Mouse (Mus musculus) Patski (cell line): Measurements from ENCODE around the gene Sec14l2. TPM values are rescaled to one million over a fixed set of nuclear protein-coding genes. Genes with fewer than 3 reads are reported as not detected.
A peak's percentile ranks its signal among the peaks of the same experiment; 100 is the strongest.

Source experiments
- ATAC-seq: fragments of 100-300 bp; one replicate; pipeline ENCODE4 v1.8.0; 2021
- CTCF ChIA-PET: fragments of 350-600 bp; sonication (Branson Sonifier 250); formaldehyde crosslinking; loops from one replicate; lab custom pipeline; 2022; ENCODE audit warnings: inconsistent platforms; lab: Charles Lee
- POLR2A ChIA-PET: fragments of 350-600 bp; sonication (Branson Sonifier 250); formaldehyde crosslinking; loops from one replicate; lab custom pipeline; 2022; ENCODE audit warnings: antibody characterized with exemption, inconsistent platforms; lab: Charles Lee
- DNase-seq: peaks from one replicate; pipeline ENCODE4 v3.0.0-alpha.2; 2011; ENCODE audit warnings: low read depth, low spot score
- H3K27me3 ChIP-seq: fragments of 371-371 bp; one replicate; pipeline ENCODE4 v1.5.1; 2021
- CTCF ChIP-seq: fragments of 100-300 bp; IDR thresholded peaks from one replicate; pipeline ENCODE4 v1.5.1; 2021
- in situ Hi-C: fragments of 300-500 bp; cut with MboI; formaldehyde crosslinking; loops from 3 replicates; pipeline ENCODE4 v1.11.1; 2018; ENCODE audit warnings: low pct_unique_long_range_greater_than_20kb, mixed read lengths
- polyA plus RNA-seq: library from polyadenylated mRNA; unstranded; gene quantifications from one replicate; pipeline ENCODE4 v1.2.3, GENCODE M21; 2021

Sec14l2 gene
- polyA plus RNA-seq, 1 experiment from 2014 or later: 23.6 TPM

DNA sequence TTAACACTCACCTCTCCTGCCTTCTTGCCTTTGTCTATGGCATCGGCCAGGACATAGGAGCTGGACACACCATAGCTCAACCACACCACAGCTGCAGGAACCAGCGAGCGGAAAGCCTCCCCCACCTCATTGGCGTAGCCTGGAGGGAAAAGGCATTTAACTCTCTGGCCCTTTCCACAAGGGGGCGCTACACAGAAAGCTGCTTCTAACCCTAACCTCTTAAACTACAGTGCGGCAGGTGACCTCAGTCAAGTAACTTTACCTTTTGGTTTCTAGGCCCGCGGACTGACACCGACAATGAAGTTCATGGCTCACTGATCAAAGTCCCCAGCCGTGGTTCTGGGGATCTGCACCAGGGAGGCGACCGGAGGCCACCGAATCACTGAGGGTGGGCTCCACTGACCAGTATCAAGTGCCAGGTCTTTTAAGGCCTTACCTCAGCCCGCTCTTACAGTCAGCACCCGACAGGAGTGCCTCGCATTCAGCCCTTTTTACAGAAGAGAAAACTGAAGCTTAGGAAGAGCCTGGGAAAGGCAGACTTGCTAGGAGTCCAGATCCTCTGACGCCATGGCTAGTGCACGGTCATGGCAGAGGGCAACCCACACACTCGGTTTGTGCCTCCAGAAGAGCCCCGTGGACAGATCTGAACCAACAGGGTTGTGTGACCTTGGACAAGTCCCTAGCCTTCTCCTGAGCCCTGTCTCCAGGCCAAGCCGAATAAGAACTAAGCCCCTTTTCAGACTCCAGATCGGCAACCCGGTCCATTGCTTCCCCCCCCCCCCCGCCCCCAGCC is 28.6 kb downstream of the Sec14l2 start:
- DNase-seq (no peak), ATAC-seq (no peak)
- ChIA-PET CTCF (interaction anchor here (1.0 to 1.5 kb wide), 4 partner anchors 10 to 38 kb away, joined by 3 to 9 read pairs (median 5); no protein-coding TSS in a partner anchor), POLR2A (no interaction called here)
- H3K27me3 ChIP-seq: no peaks in the 10 kb centered on the region
- peak; percentile 73 for TF ChIP-seq CTCF
- in situ Hi-C loops: no loop called here

GRCm38 (mm10) chr11:4093459-4094377 is 29.5 kb downstream of the Sec14l2 start:
- in situ Hi-C loops: no loop called here
- POLR2A ChIA-PET: no interaction called here
- CTCF ChIA-PET: interaction anchor here (1.0 to 1.5 kb wide), 4 partner anchors 9 to 39 kb away, joined by 3 to 9 read pairs (median 5); no protein-coding TSS in a partner anchor
- no peaks in the 10 kb centered on the region for H3K27me3 ChIP-seq
- TF ChIP-seq CTCF: no peak
- DNase-seq (no peak), ATAC-seq (no peak)

- H3K27me3 ChIP-seq: no peaks in the 10 kb centered on the region
- TF ChIP-seq CTCF: no peak
- CTCF ChIA-PET: interaction anchor here (0.9 to 1.4 kb wide), 2 partner anchors 12 to 38 kb away, joined by 3 read pairs; no protein-coding TSS in a partner anchor
- peak; percentile 93 for DNase-seq
- in situ Hi-C loops: no loop called here
- ATAC-seq: peak; percentile 79
- POLR2A ChIA-PET: interaction anchor here (0.7 to 1.5 kb wide), 3 partner anchors 9 to 99 kb away, joined by 3 read pairs; partner anchors contain the start of gene Tbc1d10a
These were observed 35.9 kb downstream of the Sec14l2 start for GRCm38 (mm10) chr11:4087267-4087666.

DNA sequence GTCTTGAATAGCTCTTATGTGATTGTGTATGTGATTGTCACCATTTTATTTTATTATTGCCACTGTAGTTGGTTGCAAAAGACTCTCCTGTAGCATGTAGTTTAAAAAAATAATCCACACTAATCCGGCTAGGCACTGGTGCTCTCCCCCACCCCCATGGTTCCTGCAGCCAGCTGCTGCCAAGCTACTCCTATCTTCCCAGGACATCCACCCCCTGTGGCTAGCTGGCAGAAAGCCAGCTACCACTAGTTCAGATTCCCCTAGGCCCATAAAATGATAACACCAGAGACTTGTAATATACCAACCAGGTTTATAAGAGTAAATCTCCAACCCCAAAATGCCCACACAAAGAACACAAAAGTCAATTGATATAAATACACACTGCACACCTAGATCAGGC is 37.0 kb downstream of the Sec14l2 start:
- ChIA-PET POLR2A (interaction anchor here (1.5 kb wide), 1 partner anchor 11 kb away, joined by 3 read pairs; no protein-coding TSS in a partner anchor), CTCF (interaction anchor here (0.7 to 2.1 kb wide), 6 partner anchors 8 to 133 kb away, joined by 3 to 5 read pairs (median 3); no protein-coding TSS in a partner anchor)
- no peaks in the 10 kb centered on the region for H3K27me3 ChIP-seq
- no peak for TF ChIP-seq CTCF
- in situ Hi-C loops: no loop called here
- ATAC-seq: no peak
- DNase-seq: no peak

DNA sequence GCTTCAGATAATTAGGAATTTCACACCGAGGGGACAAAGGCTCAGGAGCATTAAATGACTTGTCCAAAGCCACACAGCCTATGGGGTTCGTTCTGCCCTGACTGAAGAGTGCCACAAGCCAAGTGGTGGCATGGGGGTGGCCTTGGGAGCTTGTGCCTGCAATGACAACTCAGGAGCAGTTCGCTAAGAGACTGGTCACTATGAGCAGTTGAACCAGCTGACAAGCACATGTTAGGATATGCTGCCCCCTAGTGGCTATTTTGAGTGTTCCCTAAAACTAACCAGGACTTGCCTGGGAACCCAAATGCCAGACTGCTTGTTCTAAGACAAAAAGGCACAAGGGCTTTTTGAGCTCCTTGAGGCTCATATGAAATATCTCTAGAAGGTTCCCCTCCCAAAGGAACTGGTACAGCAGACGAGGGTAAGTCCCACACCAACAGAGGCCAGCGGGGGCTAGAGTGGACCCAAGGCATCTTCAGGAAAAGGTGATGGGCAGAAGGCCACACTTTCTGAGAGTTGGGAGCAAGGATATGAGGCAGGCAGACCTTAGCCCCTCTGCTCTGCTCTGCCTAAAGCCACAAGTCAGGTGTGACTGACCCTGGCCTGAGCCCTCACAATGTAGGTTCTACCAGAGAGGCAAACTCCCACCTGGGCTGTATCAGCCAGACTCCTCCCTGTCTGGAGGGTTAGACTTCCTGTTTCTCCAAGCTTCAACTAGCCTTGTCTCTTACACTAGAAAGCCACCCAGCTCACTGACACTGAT is 39.7 kb downstream of the Sec14l2 start:
- in situ Hi-C loops: no loop called here
- TF ChIP-seq CTCF: peak; percentile 78
- peaks cover 4% of the 10 kb centered on the region for H3K27me3 ChIP-seq
- ATAC-seq: no peak
- ChIA-PET POLR2A (no interaction called here), CTCF (interaction anchor here (0.6 to 1.8 kb wide), 13 partner anchors 13 to 166 kb away, joined by 3 to 7 read pairs (median 3); partner anchors contain the start of gene Sec14l2)
- no peak for DNase-seq

- ChIA-PET CTCF (interaction anchor here (0.7 to 2.8 kb wide), 19 partner anchors 10 to 112 kb away, joined by 3 to 14 read pairs (median 5); partner anchors contain the start of gene Sec14l3), POLR2A (interaction anchor here (0.9 kb wide), 1 partner anchor 17 kb away, joined by 3 read pairs; no protein-coding TSS in a partner anchor)
- peaks cover 7% of the 10 kb centered on the region for H3K27me3 ChIP-seq
- DNase-seq (no peak), ATAC-seq (no peak)
- in situ Hi-C loops: no loop called here
- TF ChIP-seq CTCF: peak; percentile 85
These were observed 43.0 kb downstream of the Sec14l2 start for GRCm38 (mm10) chr11:4080219-4080618.

DNA sequence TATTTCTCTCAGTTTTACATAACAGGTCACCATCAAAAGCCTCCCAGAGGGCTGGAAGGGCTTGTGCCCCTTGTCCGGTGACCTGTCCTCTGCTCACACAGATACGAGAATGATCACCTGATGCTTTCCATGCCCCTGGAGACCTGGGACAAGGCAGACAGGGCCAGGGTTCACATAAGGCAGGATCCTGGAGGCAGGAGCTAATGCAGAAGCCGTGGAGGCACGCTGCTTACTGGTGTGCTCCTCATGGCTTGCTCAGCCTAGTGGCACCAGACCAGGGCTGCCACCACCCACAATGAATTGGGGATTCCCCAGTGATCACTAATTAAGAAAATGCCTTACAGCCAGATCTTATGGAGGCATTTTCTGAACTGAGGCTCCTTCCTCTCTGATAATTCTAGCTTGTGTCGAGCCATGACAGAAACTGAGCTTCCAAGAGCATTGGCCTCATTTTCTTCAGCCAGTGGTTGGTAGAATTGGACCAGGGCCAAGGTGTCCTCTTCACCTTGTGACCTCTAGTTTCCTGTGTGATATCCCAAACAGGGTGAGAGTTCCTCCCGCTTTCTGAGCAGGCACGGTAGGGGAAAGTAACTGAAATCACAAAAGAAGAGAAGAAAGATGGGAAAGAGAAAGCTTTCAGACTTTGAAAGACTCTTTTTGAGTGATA is 44.8 kb downstream of the Sec14l2 start:
- peaks cover 7% of the 10 kb centered on the region for H3K27me3 ChIP-seq
- POLR2A ChIA-PET: no interaction called here
- DNase-seq (no peak), ATAC-seq (no peak)
- CTCF ChIA-PET: no interaction called here
- TF ChIP-seq CTCF: no peak
- in situ Hi-C loops: loop anchor here (5.0 kb wide), 1 partner anchor 66 kb away; no protein-coding TSS in a partner anchor

DNA sequence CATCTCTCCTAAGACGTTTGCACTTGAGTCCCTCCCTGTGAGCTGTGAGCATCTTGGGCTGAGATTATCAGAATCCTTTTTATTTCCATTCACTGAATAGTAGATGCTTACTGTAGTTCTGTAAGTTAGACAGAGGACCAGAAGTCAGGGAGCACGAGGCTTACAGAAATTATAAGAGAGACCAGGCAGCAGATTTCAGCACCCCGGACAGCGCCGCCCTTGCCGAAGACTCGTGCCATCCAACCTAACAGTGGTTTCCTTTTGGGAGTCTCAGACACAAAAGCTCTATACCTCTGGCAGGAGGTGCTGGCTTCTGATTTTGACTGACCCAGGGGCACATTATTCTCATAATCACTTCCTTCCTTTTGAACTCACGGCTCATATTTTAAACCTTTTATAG is 46.6 kb downstream of the Sec14l2 start:
- no peak for TF ChIP-seq CTCF
- H3K27me3 ChIP-seq: peaks cover 7% of the 10 kb centered on the region
- ATAC-seq (no peak), DNase-seq (no peak)
- ChIA-PET CTCF (interaction anchor here (0.9 kb wide), 1 partner anchor 9 kb away, joined by 3 read pairs; no protein-coding TSS in a partner anchor), POLR2A (no interaction called here)
- in situ Hi-C loops: loop anchor here (5.0 kb wide), 1 partner anchor 64 kb away; no protein-coding TSS in a partner anchor

DNA sequence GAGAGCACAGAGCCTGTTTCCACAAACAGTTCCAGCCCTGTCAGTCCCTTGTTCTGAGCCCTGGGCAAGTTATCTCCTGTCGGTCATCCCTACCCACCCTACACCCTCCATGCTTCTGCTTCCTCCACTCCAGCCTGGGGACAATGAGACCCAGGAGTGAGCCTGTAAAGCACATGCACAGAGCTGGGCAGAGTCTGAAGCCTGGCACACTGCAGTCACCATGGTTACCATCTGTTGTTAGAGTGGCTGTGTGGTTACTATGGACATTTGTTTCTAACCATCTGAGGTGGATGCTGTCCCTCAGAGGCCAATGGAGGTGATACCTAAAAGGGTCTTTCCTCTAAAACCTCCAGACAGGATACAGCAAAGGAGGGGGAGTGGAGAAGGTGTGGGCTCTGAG is 53.6 kb downstream of the Sec14l2 start:
- ChIA-PET CTCF (interaction anchor here (1.4 to 2.6 kb wide), 2 partner anchors 11 to 14 kb away, joined by 4 to 14 read pairs; no protein-coding TSS in a partner anchor), POLR2A (no interaction called here)
- peaks cover 16% of the 10 kb centered on the region for H3K27me3 ChIP-seq
- in situ Hi-C loops: no loop called here
- no peak for DNase-seq
- no peak for TF ChIP-seq CTCF
- ATAC-seq: no peak
